Mouse (Mus musculus) regulatory T cell (primary cell): ENCODE measurements around the gene Yaf2.
"Not testable (repeated sequence)": the region's sequence is repeated elsewhere in the genome, so short reads cannot be mapped to it uniquely, and the experiment has no call there.

ENCODE experiments used
- in situ Hi-C: fragments of 300-600 bp; cut with MboI, MseI; formaldehyde crosslinking; loops from one replicate; pipeline ENCODE4 v1.15.1; 2025; ENCODE audit warnings: high pct_unique_total_duplicates

Gene Yaf2

DNA sequence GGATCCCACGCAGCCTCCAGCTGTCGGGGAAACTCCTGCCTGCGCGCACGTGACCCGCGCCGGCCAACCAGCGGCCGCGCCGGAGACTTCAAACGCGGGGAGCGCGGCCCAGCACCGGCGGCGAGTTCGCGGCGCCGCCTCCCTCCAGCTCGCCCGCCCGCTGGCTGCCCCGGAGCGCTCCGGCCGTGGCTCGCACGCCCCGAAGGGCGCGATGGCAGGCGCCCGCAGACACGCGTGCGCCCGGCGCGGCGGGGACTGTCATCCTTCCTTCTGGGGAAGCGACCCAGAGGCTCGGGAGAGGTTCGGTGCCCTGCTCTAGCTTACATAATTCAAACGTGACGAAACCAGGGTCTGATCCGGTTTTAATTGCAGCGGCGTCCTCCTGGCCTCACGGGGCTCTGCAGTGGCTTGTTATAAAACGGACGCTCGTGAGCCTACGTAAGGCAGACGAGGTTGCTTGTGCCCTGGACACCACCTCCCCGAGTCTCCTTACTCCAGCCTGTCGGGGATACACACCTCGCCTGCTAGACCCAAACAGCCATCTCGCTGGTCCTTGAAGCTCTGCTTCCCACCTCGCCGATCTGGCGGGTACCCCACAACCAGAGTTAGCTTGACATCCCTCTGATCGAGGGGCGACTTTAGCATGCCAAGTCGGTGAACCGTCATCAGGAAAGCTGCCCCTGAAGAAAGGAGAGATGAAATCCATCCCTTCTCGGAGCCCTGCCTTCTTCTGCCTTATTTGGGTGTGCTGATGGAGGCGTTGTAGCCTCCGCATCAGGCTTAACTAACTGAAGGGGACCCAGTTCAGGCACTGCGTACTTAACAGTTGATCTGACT, at the start of gene Yaf2:
Gene Yaf2, minus strand, starts transcription at position 11 of the 837 bp plus-strand sequence.
- in situ Hi-C loops = no loop called here

DNA sequence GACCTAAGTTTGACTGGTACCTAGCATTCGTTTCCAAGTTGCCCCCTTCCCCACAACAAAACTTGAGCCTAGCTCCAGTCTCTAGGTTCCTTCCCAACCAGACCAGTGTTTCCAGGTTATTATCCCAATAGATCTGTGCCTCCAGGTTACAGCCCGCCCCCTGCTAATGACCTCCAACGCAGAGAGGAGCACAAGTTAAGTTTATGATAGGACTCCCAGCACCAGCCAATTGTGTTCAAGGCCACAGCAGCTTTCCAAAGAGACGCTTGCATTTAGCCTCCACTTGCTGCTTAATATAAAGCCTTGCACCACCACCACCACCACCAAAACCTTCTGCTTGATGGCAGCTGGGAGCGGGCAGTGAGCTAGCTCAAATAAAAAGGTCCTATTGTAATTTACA, 44.6 kb upstream of the Yaf2 start:
- in situ Hi-C loops = no loop called here

DNA sequence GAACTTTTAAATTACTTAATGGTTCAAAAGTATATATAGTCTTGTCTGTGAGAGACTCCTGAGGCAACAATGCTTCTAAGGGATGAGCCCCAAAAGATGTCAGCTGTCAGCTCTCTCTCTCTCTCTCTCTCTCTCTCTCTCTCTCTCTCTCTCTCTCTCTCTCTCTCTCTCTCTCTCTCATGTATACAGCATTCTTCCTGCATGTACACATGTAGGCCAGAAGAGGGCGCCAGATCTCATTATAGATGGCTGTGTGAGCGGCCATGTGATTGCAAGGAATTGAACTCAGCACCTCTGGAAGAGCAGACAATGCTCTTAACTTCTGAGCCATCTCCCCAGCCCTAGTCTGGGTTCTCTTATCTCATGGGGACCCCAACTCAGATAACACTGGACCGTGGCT, 42.4 kb upstream of the Yaf2 start:
- in situ Hi-C loops = loop anchor here (5.0 kb wide), 1 partner anchor 58 kb away; no protein-coding TSS in a partner anchor

DNA sequence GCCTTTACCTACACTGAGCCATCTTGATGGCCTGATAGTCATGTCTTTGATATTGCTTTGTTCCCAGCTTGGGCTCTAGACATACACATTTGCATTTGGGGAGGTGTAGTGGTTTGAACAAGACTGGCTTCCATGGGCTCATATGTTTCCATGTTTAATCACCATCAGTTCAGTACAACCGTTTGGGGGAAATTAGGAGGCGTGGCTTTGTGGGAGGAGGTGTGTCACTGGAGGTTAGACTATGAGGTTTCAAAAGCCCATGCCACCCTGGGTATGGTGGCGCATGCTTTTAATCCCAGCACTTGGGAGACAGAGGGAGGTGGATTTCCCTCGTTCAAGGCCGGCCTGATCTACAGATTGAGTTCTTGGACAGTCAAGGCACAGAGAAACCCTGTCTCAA, 39.0 kb upstream of the Yaf2 start:
- in situ Hi-C loops = loop anchor here (5.0 kb wide), 1 partner anchor 62 kb away; no protein-coding TSS in a partner anchor

DNA sequence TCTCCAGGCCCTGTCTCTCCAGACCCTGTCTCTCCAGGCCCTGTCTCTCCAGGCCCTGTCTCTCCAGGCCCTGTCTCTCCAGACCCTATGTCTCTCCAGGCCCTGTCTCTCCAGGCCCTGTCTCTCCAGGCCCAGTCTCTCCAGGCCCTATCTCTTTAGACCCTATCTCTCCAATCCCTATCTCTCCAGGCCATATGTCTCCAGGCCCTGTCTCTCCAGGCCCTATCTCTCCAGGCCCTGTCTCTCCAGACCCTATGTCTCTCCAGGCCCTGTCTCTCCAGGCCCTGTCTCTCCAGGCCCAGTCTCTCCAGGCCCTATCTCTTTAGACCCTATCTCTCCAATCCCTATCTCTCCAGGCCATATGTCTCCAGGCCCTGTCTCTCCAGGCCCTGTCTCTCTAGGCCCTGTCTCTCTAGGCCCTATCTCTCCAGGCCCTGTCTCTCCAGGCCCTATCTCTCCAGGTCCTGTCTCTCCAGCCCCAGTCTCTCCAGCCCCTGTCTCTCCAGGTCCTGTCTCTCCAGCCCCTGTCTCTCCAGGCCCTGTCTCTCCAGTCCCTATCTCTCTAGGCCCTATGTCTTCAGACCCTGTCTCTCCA, 35.9 kb upstream of the Yaf2 start:
- in situ Hi-C loops = not testable (repeated sequence)

DNA sequence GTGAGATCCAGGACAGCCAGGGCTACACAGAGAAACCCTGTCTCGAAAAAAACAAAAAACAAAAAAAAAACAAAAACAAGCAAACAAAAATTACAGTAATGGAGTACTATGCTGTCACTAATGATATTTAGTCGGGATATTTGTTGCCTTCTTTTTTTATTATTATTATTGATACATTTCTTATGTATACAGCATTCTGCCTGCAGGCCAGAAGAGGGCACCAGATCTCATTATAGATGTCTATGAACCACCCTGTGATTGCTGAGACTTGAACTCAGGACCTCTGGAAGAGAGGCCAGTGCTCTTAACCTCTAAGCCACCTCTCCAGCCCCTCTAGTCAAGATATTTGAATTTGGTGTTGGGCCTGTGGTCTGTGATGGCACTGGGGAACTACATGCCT, 35.1 kb upstream of the Yaf2 start:
- in situ Hi-C loops = no loop called here

DNA sequence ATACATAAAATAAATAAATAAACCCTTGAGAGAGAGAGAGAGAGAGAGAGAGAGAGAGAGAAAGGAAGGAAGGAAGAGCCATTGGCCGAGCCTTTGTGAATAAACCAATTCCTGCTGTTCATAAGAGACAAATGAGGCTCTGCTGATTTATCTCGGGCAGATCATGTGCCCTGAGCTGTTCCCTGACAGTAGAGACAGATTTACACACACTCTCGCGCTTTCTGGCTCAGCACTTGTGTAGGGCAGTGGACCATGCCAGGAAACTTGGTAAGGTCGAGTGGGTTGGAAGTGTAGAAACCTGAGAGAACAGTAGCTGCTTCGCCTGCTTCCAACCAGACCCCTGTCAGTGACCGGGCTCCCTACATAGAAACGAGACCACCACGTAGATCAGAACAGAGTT, 31.8 kb upstream of the Yaf2 start:
- in situ Hi-C loops = loop anchor here (10.0 kb wide), 1 partner anchor 1746 kb away; no protein-coding TSS in a partner anchor

DNA sequence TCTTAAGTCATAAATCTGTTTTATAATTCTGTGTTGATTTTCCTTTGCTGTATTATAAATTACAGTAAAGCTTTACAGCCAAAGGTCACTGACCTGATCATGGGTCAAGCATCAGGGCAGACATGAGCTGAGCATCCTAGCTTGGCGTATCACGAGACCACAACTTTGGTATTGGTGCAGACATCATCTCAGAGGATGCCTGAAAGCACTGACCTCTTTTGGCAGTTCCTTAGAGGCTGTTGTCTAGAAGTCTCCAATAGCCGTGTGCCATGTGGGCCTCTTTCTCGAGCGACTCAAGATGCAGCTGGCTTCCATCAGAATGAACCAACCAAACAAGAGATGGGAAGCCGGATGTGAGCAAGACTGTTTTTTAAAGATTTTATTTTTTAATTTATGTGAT, 28.8 kb upstream of the Yaf2 start:
- in situ Hi-C loops = loop anchor here (10.0 kb wide), 1 partner anchor 1749 kb away; no protein-coding TSS in a partner anchor

DNA sequence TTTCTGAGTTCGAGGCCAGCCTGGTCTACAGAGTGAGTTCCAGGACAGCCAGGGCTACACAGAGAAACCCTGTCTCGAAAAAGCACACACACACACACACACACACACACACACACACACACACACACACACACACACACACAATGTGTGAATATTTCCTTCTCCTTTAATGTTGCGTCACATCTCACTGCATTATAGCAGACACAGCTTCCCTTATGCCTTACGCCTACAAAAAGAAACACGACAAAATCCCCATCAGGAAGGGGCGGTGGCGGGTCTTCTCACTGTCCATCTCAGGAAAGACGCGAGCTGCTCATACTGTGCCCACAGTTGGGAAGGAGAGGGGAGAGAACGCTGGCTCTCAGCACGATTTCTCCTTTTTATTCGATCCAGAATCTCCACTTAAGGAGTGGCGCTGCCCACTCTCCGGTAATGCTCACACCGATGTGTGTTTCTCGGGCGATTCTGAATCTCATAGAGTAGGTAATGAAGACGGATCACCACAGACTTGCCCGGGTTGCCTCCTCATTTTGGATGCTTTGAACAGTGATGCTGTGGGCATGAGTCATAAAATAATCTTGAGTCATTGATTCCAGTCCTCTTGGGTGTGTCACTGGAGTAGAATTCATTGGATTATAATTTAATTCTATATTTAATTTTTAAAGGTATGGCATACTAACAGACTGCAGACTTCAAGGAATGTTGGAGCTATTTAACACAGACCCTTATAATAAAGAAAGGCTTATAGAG, 21.8 kb upstream of the Yaf2 start:
- in situ Hi-C loops = no loop called here

DNA sequence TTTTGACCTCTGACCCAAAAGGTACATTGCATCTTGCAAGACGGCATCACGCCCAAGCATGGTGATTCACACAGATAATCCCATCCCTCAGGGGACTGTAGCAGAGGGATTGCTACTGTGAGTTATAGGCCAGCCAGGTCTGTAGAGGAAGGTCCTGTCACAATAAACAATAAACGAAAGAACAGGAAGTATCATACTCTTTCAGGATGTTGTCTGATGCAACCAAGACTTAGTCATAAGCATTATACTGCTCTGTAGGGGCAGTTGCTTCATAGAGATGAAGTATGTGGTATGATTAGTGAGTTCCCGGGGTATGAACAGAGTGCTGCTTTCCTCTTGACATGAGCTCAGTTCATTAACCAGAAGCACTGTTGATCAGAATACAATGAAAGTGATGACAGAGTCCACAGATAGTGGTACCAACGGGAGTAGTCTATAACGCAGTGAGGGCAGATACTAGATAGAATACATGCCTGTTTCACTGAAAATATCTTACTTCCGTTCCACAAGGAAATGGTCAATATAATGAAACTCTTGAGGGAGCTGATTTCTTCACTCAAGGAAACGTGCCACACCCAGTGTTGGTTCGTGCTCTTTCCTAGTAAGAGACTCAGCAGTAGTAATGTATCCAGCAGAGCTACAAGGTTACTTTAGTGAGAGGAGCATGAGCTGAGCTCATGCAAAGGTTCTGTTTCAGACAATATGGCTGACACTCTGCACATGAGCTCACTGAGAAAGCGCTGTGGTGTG, 4.1 kb upstream of the Yaf2 start:
- in situ Hi-C loops = no loop called here

DNA sequence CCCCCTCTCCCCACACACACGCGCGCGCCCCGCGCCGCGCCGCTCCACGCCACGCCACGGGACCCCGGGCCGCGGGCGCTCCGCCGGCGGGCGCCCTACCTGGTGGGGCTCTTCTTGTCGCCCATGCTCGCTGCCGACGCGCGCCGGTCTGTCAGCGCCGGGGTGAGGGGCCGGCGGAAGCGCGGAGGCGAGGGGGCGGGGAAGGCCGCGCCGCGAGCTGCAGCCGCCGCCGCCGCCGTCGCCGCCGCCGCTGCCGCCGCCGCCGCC, 144 bp downstream of the Yaf2 start:
- in situ Hi-C loops = no loop called here

DNA sequence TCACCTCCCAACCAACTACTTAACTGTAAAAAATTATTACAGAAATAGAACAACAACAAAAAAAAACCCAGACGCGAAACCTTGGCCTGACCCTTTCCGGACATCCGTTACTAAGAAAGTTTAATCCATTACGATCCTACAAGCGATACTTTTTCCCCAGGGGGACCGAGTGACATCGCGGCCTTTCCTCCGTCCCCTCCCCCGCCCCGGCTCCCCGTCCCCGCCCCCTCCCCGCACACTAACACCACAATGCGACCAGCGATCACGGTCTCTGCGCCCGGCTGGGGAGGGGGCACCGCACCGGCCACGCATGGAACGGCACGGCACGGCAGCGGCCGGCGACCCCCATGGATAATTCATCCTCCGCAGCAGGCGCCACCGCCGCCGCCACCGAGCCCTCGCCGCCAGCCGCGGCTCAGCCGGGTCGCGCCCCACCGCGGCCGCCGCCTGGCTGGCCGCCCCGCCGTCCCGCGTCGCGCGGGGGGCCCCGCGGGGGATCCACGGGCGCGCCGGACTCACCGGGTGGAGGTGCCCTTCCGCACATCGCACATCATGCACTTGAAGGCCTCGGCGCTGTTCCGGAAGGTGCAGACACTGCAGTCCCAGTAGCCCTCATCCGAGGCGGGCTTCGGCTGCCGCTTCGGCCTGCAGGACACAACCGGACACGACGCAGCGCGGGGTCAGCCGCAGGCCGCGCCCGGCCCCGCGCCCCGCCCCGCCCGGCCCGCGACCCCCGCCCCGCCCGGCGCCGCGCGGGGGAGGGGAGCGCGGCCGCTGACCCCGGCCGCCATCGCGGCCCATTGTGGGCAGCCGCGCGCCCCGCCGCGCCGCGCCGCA, 696 bp downstream of the Yaf2 start:
- in situ Hi-C loops = no loop called here

DNA sequence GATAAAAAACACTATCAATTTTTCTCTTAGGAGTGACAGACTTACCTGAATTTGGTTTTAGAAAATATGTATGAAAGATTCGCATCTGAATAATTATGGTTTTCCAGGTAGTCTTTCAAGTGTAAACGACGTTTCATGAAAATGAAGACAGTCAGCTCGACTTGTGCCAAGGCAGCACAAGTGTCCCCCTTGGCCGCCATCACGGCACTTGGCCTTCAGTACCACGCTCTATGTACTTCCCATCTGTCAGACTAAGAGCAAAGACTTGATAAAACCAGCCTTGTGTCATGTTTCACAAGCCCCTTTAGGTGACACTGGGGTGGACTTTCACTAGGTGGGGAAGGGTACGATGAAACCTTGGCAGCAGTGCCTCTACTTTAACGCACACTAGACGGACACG, 5.5 kb downstream of the Yaf2 start:
- in situ Hi-C loops = no loop called here

DNA sequence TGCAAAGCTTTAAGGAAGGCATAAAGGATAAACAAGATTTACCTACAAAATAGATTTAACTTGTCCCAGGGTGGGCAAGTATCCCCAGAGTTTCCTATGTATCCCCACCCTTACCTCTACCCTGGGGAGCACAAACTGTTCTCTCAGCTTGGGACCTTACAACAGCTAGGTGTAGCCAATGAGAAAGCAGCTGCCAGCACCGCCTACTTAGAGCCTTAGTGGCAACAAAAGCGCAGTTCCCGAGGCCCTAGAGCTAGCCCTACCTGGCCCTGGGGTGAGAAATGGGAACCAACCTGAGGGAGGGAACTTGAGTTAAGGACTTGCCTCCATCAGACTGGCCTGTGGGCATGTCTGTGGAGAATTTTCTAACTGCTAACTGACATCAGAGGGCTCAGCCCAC, 9.5 kb downstream of the Yaf2 start:
- in situ Hi-C loops = no loop called here

DNA sequence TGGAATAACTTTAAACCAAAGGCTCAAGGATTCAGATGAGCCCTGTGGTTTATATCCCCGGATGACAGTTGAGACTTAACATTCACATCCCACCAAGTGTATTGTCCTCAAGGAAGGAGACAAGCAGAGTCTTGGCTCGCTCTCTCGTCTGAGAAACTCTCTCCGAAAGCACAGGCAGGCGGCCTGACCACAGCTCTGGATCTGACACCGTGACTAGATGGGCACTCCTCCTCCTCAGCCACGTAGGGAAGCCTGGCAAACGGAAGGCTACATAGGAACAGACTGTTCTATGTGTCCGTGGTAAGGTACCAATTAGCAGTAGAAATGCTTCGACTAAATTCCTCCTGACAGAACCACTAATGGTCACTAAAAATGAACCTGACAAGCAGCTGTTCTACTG, 10.1 kb downstream of the Yaf2 start:
- in situ Hi-C loops = no loop called here

DNA sequence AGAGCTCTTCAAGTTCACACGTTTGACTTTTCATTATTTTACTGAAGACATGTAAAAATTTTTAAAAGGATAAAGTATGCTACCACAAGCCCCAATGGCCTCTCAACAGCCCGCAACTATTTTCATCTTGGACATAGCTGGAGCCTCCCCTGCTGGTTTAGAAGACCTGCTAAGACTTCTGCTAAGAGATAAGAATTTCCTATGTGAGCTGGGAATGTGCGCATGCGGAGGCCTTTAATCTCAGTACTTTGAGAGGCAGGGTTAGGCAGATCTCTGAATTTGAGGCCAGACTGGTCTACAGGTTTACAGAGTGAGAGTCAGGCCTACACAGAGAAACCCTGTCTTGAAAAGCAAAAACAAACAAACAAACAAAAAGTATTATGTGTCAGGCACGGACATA, 11.4 kb downstream of the Yaf2 start:
- in situ Hi-C loops = no loop called here

DNA sequence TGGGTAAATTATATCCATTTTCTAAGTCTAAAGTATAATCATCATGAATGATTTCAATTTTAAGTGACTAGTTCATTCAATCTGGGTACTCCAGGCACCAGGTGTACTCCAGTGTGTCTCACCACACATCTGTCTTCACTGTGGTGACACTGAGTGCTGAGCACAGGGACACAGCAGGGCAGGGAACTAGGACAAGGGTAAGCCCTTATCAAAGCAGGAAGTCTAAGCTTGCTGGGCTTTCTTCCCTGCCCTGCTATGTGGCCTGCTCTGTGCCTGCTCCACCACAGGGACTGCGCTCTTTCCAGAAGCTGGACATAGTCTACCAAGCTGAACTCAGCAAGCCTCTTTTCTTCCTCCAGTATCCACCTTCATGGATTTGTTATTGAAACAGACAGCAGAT, 18.0 kb downstream of the Yaf2 start:
- in situ Hi-C loops = no loop called here

DNA sequence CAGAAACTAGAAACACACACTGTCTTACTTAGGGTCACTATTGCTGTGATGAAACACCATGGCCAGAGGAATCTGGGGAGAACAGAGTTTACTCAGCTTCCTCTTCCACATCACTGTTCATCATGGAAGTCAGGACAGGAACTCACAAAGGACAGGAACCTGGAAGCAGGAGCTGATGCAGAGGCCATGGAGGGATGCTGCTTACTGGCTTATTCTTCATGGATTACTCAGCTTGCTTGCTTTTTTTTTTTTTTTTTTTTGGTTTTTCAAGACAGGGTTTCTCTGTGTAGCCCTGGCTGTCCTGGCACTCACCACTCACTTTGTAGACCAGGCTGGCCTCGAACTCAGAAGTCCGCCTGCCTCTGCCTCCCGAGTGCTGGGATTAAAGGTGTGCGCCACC, 26.4 kb downstream of the Yaf2 start:
- in situ Hi-C loops = not testable (repeated sequence)

DNA sequence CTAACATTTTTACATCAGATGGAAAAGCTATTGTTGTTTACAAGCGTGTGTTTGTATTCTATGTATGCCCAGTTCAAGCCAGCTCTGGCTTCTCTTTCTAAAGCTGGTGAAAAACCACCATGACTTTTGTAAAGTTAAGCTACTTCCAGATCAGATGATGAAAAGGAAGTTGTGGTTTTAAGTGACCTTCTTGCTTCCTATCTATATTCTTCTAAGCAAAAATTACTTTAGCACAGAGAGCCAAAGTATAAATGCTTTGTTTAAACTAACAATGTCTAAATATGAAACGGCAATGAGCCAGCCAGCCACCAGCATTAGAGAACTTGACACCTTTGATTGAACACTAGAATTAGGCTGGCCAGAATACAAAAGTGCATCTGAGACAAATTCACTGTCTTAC, 38.5 kb downstream of the Yaf2 start:
- in situ Hi-C loops = no loop called here

DNA sequence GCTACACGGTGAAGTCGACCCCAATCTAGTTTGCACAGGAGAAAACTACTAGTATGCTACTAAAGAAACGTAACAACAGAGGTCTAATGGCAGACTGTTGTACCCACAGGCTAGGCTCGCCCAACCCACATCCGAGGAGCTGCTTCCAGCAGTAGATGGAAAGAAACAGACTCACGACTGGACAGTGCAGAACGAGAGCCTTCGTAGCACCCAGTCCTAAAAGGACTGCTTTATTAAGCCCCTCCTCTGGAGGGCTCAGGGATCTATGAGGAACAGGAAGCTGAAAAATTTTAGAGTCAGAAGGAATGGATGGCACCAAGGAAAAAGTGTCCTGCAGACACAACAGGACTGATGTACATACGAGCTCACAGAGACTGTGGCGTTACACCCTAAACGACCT, 42.3 kb downstream of the Yaf2 start:
- in situ Hi-C loops = no loop called here

DNA sequence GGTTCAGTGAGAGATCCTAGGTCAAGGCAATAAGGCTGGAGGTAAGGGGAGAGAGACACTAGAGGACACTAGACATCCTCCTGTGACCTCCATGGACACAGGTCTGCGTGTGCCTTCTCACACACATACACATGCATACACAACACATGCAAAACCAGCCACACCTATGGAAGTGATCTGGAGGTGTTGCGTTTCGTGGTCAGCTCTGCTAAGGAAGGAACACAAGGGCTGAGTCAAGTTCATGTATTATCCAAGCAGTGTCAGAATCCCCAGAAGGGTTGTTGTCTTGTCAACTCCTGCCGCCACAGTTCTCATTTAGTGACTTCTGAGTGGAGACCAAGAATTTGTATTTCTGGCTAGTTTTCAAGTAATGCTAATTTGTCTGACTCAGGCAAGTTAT, 48.4 kb downstream of the Yaf2 start:
- in situ Hi-C loops = no loop called here
